Mouse (Mus musculus) urinary bladder, postnatal 0 days (tissue): Measurements from ENCODE around the gene Sp2. TPM values are rescaled to one million over a fixed set of nuclear protein-coding genes. Genes with fewer than 3 reads are reported as not detected.

ENCODE experiments used
- polyA plus RNA-seq: library from polyadenylated mRNA; unstranded; fragments of >200 nt; fragmentation: Nextera tagmentation; extraction: Ambion mirVana; gene quantifications from 2 replicates; pipeline ENCODE4 v1.2.1, GENCODE M21; 2015

The Sp2 gene
- 8.4 and 9.4 TPM in 2 replicates for polyA plus RNA-seq

DNA sequence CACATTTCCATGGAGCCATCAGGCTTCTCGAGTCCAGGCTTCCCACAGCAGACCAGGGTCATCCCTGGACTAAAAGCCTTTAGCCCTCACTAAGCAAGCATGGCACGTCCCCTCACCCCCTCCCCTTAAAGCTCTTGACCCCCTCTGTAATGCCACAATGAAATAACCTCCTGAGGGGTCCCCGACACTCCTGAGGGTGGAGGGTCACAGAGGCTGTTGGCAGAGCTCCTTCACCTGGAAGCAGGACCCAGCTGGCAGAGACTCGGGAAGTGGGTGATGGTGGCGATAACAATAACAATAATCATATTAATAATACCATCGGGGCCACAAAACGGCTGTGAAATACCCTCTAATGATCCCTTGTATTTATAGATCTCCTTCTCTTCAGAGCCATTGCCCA, at the start of gene Sp2:
TSS of gene Sp2 (minus strand) at position 101 of the 400 bp plus-strand sequence.

DNA sequence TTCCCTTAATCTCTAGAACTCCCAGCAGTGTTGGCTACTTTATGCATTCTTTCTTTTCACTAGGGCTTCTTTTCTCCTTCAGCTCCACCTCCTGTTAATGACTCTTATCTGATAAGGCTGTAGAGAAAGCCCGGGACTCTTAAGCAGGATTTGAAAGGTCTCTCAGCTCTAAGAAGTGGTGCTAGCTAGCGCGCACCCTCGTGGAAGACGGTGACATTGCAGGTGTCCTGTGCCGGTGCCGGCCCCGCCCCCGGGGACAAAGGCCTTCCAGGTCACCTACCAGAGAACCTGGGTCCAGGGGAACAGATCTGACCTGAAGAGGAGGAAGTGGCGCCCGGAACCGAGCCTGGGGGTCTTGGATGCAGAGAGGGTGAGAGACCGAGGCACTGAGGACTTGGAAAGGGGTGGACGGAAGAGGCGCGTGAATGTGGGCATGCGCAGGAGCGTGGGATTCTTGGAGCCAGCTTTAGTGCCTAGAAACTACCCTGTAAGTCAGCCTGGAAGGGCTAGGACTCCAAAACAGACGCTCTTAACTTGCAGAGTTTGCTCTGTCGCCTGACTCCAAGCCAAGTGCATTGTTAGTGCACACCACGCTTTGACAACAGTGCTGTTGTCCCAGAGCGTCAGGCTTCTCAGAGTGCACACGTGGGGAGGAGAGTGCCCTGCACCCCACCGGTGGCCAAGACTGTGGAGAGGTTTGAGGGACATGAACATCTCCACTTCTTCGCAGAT, 47.1 kb upstream of the Sp2 start, which contains the start of gene Scrn2:
TSS of gene Scrn2 (plus strand) at position 253 of the 732 bp plus-strand sequence.

DNA sequence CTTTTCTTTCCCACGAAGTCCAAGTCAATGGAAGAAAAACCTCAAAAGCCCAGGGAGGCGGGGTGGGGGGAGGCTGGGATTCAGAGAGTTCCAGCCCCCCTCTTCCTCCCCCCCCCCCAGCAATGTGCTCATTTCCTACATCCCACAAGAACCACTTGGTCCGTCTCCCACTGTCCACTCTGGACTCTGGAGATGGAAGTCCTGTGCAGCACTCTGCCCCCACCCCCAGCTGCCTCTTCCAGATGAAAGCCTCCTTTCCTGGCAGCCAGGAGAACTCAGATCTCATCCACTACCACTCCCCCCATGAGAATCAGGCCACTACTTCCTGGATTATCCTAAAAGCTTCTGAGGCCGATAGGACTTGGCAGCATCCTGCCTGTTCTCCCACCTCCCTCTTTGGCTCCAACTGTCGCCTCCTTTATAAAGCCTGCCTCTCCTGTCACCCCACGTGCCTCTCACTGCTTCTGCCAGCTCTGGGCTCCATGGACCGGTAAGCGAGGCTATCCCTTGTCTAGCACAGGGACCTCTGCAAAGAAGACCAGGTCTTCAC, 30.4 kb upstream of the Sp2 start, which contains the start of gene Sp6:
TSS of gene Sp6 (plus strand) at position 274 of the 550 bp plus-strand sequence.

DNA sequence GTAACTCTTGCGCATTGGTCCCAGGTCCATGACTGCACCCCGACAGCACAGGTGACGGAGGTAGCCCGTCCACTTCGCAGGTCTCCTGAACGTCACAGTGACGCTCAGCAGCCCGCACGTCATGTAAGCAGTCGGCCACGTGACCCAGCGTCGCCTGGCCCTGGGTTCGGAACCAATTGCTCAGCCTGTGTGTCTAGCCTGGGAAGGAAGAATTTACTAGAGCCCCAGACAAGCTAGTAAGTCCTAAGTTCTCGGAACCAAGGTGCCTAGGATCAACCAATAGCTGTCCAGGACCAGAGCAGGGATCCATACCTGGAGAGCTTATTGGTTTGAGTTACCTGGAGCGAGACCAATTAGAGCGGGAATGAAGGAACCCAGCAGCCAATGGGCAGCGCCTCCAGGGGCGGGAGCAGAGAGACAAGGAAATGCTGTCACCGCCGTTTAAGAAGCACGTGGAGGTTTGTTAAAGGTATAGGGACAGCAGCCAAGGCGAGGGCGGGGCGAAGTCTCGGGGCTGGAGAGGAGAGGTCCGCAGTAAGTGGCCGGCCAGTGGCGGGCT, 38.9 kb downstream of the Sp2 start, which contains the start of gene Pnpo:
TSS of gene Pnpo (minus strand) at position 241 of the 559 bp plus-strand sequence.

DNA sequence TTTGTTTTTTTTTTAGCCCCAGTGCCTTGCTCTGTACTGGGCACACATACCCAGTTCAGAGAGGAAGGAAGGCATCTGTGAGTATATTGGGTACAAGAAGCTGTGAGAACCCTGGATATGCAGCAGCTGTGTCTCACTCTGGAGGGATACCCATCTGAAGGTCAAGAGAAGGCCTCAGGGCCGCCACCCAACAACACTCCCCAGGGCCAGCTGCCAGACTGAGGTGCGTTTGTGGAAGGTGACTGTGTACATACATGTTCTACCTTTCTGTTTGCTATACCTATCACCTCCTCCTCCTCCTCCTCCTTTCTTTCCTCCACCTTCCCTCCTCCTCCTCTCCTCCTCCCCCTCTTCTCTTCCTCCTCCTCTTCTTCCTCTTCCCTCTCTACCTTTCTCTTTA, 54.7 kb downstream of the Sp2 start, which contains the start of gene Prr15l:
TSS of gene Prr15l (plus strand) at position 17 of the 400 bp plus-strand sequence.

DNA sequence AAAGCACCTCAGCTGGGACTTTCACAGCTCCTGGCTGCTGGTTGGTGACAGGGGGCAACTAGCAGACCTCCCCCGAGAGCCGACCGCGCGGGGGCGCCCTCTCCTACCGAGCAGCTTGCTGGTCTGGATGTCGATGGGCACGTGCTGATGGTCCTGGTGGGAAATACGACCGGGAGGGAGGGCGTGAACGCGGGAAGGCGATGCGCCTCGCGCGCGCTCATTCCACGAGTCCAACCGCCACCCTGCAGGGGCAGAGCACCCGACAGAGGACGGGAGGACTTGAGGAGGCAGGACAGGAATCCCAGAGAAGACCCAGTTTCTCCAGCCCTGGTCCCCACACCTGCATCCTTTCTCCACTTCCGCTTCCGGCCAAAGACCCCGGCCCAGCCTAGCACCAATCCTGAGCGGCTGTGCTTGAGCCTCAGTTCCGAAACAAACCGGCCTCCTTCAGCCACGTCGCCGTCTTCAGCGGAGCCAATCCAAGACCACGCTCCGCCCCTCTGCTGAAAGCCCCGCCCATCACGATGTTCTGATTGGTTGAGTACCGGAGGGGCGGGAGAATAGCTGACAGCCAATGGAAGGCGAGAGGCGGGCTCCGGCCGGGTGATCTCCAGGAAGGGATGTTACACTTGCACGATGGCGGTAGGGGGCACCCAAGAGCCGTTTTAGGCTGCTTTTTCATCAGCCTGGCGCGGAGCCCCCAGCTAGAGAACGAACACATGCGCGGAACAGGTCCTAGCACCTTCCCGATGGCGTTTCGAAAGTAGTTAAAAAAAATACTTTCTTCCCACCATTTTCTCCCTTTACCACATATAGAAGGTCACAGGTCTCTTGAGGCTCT, 66.5 kb downstream of the Sp2 start, which contains the start of gene Cdk5rap3:
TSS of gene Cdk5rap3 (minus strand) at position 453 of the 841 bp plus-strand sequence.

Other genes starting within 250 kb of the Sp2 start
- 12.3 and 13.6 TPM in 2 replicates for gene Snx11, start 205.4 kb downstream of the Sp2 start, polyA plus RNA-seq
- 35.2 and 38.8 TPM in 2 replicates for gene Cbx1, start 193.8 kb downstream of the Sp2 start, polyA plus RNA-seq
- 37.7 and 42.1 TPM in 2 replicates for gene Nfe2l1, start 153.0 kb downstream of the Sp2 start, polyA plus RNA-seq
- gene Copz2, start 133.1 kb downstream of the Sp2 start, polyA plus RNA-seq = 170 and 202 TPM in 2 replicates
- gene Cdk5rap3, start 66.5 kb downstream of the Sp2 start, polyA plus RNA-seq = 54.1 and 55.3 TPM in 2 replicates
- 12.4 and 13.8 TPM in 2 replicates for gene Prr15l, start 54.9 kb downstream of the Sp2 start, polyA plus RNA-seq
- 21.8 and 25.7 TPM in 2 replicates for gene Pnpo, start 39.0 kb downstream of the Sp2 start, polyA plus RNA-seq
- gene Sp6, start 30.4 kb upstream of the Sp2 start, polyA plus RNA-seq = 11.5 and 15.0 TPM in 2 replicates
- gene Scrn2, start 47.0 kb upstream of the Sp2 start, polyA plus RNA-seq = 7.0 and 7.7 TPM in 2 replicates
- 0.42 and 0.55 TPM in 2 replicates for gene Lrrc46, start 58.4 kb upstream of the Sp2 start, polyA plus RNA-seq
- 50.8 and 57.9 TPM in 2 replicates for gene Mrpl10, start 58.6 kb upstream of the Sp2 start, polyA plus RNA-seq
- 4.0 and 4.2 TPM in 2 replicates for gene Osbpl7, start 67.7 kb upstream of the Sp2 start, polyA plus RNA-seq
- not detected in 2 replicates for gene Tbx21, start 132.4 kb upstream of the Sp2 start, polyA plus RNA-seq
- gene Tbkbp1, start 168.5 kb upstream of the Sp2 start, polyA plus RNA-seq = 4.1 and 6.0 TPM in 2 replicates
- 26.8 and 33.2 TPM in 2 replicates for gene Kpnb1, start 204.9 kb upstream of the Sp2 start, polyA plus RNA-seq